Mouse (Mus musculus) cerebral cortex, adult 2 months (tissue): ENCODE data around the gene Trim32.

ENCODE experiments used
- WGBS: fragments of 180-500 bp; shearing (Covaris S2); methylation state at CpG from one replicate; pipeline ENCODE4 v1.1.7; 2018; 5-methylcytosine and 5-hydroxymethylcytosine counted together

The Trim32 gene

GRCm38 (mm10) chr4:65604504-65605150, at the start of gene Trim32:
Gene Trim32 (plus strand): TSS chr4:65604986.
- WGBS: 3% methylated on average over 33 of the region's 33 CpGs

DNA sequence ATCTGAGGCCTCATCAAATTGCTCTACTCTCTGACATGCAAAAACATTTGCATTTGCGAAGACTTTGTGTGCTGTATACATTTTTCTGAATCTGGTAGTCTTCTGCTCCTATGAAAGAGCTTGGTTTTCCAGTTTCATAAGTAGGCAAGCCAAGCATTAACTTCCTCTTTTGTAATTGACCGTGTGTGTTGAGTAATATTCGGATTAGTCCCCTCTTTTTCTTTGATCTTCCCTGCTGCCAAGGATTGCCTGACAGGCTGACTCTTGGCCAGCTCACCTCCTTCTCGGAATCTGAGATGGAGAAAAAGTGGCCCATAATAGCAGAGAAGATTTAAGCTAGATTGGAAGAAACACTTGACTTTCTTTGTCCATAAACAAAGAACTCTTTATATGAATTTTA, 39.3 kb upstream of the Trim32 start:
- 62% methylated on average over 4 of the region's 4 CpGs for WGBS

- 32% methylated on average over 1 of the region's 1 CpGs for WGBS
Observed at GRCm38 (mm10) chr4:65580254-65580653, 24.5 kb upstream of the Trim32 start.

- WGBS: 60% methylated on average over 5 of the region's 5 CpGs
Observed at GRCm38 (mm10) chr4:65586947-65587346, 17.8 kb upstream of the Trim32 start.

- WGBS: 55% methylated on average over 5 of the region's 5 CpGs
Observed at GRCm38 (mm10) chr4:65594601-65595369, 10.0 kb upstream of the Trim32 start.

GRCm38 (mm10) chr4:65605151-65605702, 441 bp downstream of the Trim32 start:
- WGBS: under 1% methylated on average over 21 of the region's 21 CpGs

- 42% methylated on average over 10 of the region's 10 CpGs for WGBS
Observed at GRCm38 (mm10) chr4:65607184-65607631, 2.4 kb downstream of the Trim32 start.

GRCm38 (mm10) chr4:65608112-65608511, 3.3 kb downstream of the Trim32 start:
- 68% methylated on average over 4 of the region's 4 CpGs for WGBS

DNA sequence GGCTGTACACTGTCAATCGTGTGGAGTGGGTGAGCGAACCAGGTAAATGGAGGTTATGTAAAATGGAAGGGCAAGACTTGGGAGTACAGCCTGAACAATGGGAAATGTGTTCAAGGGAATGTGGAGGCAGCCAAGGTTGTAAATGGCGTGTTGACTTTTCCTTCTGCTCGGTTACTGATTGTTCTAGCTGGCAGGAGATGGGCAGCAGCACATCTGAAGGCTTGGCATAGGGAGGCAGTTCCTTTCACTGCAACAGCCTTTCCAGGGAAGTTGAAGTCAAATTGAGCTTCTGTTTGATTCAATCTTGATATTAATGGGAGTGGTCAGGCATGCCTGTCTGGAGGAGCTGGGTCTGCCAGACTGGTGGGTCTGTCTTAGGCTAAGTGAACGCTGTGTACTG, 5.5 kb downstream of the Trim32 start:
- 51% methylated on average over 5 of the region's 5 CpGs for WGBS

DNA sequence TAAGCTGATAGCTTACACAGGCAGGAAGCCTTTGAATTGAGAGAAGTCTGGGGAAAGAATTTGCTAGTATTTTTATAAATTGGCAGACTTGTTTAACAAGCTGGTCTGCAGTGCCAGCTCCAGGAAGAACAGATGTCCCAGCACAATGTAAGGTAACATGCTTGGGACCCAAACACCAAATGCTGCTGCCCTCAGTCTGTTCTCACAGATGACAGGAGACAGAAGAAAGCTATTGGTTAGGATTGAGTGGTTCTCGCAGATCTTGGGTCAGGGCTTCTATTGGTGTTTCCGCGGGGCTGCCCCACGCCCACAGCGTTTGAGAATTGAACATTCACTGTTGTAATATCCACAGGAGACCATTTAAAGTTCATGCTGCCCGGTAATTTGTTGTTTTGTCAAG, 6.1 kb downstream of the Trim32 start:
- 35% methylated on average over 6 of the region's 6 CpGs for WGBS

DNA sequence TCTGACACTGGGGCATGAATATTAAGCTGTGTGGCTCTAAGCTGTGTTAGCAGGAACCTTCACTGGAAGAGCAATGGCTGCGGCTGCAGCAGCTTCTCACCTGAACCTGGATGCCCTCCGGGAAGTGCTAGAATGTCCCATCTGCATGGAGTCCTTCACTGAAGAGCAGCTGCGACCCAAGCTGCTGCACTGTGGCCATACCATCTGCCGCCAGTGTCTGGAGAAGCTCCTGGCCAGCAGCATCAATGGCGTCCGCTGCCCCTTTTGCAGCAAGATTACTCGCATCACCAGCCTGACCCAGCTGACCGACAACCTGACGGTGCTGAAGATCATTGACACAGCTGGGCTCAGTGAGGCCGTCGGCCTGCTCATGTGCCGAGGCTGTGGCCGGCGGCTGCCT, 8.3 kb downstream of the Trim32 start:
- WGBS: 90% methylated on average over 14 of the region's 14 CpGs

GRCm38 (mm10) chr4:65620125-65620524, 15.3 kb downstream of the Trim32 start:
- 86% methylated on average over 3 of the region's 3 CpGs for WGBS

DNA sequence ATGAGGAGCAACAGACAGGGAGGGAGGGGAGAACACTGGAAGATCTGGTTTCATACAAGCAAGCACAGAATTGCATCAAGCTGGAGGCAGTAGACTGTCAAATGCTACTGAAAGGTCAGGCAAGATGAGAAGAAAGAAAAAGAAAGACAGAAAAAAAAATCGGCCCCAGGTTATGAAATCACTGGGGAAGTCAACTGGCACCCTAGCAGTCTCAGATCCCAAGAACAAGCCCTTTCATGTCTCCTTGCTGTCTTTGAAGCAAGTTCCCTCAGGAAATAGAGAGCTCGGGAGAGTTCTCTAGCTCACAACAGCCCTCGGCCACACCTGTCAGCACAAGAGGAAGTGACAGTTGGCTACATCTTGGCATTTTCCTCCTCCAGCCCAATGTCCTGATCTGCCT, 33.4 kb downstream of the Trim32 start:
- WGBS: 81% methylated on average over 3 of the region's 3 CpGs

DNA sequence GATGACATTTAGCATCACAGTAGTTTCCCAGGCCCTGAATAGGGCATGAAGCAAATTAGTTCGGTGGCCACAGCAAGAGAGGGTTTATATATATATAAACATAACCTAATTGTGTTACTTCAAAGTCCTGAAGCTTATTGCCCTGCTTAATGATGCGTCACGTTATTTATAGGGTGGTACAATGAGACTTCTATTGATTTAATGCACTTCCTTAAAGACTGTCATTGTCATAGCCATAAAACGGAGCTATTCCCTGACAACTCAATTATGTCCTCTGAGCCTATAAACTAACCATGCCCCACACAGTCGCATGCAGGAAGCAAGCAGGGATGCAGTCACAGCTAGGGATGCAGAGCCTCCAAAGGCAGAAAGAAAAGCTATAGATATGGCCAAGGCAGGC, 37.8 kb downstream of the Trim32 start:
- WGBS: 64% methylated on average over 5 of the region's 5 CpGs

GRCm38 (mm10) chr4:65654723-65655122, 49.9 kb downstream of the Trim32 start:
- 0% methylated on average over 2 of the region's 2 CpGs for WGBS

DNA sequence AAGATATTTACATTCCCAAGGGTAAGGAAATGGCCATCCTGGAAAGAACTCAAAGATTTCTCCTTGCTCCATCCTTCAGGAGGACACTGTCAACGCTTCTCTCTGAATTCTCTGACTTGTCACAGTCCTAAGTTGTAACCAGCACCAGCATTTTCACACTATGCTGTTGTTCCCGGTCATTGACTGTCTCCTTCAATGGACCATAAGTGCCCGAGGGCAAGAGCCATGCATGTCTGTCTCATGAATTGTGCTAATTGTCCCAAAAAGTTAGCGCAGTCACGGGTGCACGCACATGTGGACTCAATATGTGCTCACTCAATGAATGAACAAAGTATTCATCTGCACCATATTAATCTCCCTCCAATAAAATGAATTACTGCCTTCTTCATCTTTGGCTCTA, 58.4 kb downstream of the Trim32 start:
- WGBS: 78% methylated on average over 6 of the region's 6 CpGs
